Mouse (Mus musculus): Measurements from ENCODE around the gene Cdh13. TPM values are rescaled to one million over a fixed set of nuclear protein-coding genes. Genes with fewer than 3 reads are reported as not detected.
"Not testable (repeated sequence)": the region's sequence is repeated elsewhere in the genome, so short reads cannot be mapped to it uniquely, and the experiment has no call there.

Cdh13 gene
- polyA plus RNA-seq, 1 experiment from 2014 or later: 63.9 TPM

DNA sequence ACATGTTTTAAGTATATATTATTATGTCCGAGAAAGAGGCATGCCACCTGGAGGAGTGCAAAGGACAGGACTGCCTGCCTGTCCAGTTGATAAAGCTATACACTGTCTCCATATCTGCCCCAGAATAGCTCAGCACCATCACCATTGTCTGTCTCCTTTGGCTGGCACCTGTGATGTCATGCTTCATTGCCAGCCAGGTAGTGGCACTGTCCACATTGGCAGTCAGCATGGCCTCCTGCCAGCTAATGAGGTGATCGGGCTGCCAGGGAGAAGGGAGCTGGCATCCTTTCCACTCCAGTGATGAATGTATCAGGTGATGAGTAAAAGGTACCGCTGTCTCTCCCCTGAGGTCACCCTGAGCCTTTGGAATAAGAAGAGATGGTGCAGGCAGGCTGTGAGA is 465.7 kb downstream of the Cdh13 start:
- Histone ChIP-seq H3K4me3 (no peak overlapping the region), H3K27me3 (no peaks in the 10 kb centered on the region), H3K27ac (no peak overlapping the region), H3K9ac (no peak overlapping the region), H3K4me1 (replicated peaks) (no peaks in the 10 kb centered on the region), H3K9me3 (replicated peaks) (no peaks in the 10 kb centered on the region), H3K4me2 (no peak overlapping the region), H3K36me3 (no peaks in the 10 kb centered on the region)
- 85% methylated on average over 3 of the region's 3 CpGs for WGBS
- ATAC-seq (replicated peaks; ENCODE audit: insufficient number of reproducible peaks, insufficient read depth, low FRiP score, low read depth): no peak

DNA sequence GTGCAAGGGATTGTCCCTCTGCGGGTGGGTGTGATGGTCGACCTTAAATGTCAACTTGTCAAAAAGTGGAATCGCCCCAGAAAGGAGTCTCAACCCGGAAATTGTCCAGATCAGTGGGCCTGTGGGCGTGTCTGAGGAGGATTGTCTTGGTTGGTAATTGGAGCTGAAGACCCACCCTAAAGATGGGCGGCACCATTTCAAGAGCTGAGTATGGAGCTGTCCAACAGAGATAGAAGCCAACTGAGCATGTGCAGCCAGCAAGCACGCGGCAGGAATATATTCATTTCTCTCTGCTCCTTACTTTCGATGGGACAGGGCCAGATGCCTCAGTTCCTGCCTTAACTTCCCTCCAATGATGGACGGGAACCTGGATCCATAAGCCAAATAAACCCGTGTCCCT is 466.3 kb downstream of the Cdh13 start:
- 82% methylated on average over 11 of the region's 11 CpGs for WGBS
- H3K4me3 ChIP-seq: no peak overlapping the region
- no peak overlapping the region for H3K27ac ChIP-seq

DNA sequence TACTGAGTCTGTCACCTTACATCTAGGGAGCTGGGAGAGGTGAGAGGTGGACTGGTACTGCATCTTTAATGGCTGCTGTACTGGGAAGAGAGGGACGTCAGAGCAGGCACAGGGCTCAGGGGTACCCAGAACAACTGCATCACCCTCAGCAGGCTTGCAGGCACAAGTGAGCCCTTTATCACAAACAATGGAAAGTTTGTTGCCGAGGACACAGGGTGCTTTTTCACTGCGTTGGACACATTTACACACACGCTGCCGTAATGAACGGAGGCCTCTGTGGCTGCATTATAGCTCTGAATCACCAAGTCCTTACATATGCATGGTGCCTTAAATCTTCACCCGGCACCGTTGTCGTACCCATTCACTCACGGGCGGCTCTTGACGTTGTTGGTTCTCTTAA is 470.2 kb downstream of the Cdh13 start:
- WGBS: 88% methylated on average over 12 of the region's 12 CpGs
- Histone ChIP-seq H3K4me2 (no peak overlapping the region), H3K9me3 (replicated peaks) (no peaks in the 10 kb centered on the region), H3K27me3 (no peaks in the 10 kb centered on the region), H3K9ac (no peak overlapping the region), H3K36me3 (no peaks in the 10 kb centered on the region), H3K4me3 (no peak overlapping the region), H3K27ac (no peak overlapping the region), H3K4me1 (replicated peaks) (no peaks in the 10 kb centered on the region)
- ATAC-seq (replicated peaks; ENCODE audit: insufficient number of reproducible peaks, insufficient read depth, low FRiP score, low read depth): no peak

More for the DNA sequence above, 466.3 kb downstream of the Cdh13 start:
- no peaks in the 10 kb centered on the region for H3K36me3 ChIP-seq
- H3K9ac ChIP-seq: no peak overlapping the region
- H3K27me3 ChIP-seq: no peaks in the 10 kb centered on the region
- ATAC-seq (replicated peaks; ENCODE audit: insufficient number of reproducible peaks, insufficient read depth, low FRiP score, low read depth): no peak
- no peaks in the 10 kb centered on the region for H3K9me3 ChIP-seq (replicated peaks)
- no peak overlapping the region for H3K4me2 ChIP-seq
- H3K4me1 ChIP-seq (replicated peaks): no peaks in the 10 kb centered on the region

DNA sequence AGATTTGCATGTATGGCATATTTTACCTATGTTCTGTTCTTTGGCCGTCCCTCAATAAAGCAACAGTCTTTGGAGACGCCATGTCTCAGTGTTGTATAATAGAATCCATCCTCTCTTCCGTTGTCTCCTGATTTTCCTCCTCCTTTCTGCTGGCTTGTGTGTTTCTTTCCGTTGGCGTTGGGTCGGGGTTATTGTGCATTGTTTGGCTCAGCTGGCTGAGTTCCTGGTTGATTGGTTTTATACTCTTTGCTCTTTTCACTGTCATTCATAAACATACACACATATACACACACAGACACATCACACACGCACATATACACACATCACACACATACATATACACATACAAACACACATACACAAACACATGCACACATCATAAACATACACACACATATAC is 470.6 kb downstream of the Cdh13 start:
- Histone ChIP-seq H3K4me3 (no peak overlapping the region), H3K36me3 (no peaks in the 10 kb centered on the region), H3K27ac (no peak overlapping the region), H3K9ac (no peak overlapping the region), H3K4me1 (replicated peaks) (no peaks in the 10 kb centered on the region), H3K9me3 (replicated peaks) (no peaks in the 10 kb centered on the region), H3K4me2 (no peak overlapping the region), H3K27me3 (no peaks in the 10 kb centered on the region)
- 84% methylated on average over 7 of the region's 7 CpGs for WGBS
- ATAC-seq (replicated peaks; ENCODE audit: insufficient number of reproducible peaks, insufficient read depth, low FRiP score, low read depth): no peak

DNA sequence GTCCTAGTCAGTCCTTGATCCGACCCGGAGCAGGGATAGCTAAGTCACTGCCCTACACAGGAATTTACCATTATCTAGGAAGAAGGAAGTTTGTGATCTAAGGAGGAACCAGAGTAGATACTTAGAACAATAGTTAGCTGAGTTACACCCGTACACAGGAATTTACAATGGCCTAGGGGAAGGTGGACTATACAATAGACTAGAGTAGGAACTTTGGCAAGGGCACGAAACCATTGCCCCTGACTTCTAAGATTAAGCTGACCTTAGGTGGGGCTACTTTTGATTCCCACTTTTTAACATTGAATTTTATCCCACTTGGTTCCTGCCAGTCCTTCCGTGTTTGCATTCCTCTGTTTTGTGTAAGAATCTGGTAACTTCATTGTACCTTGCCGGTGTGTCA is 494.0 kb downstream of the Cdh13 start:
- not testable (repeated sequence) for H3K9ac ChIP-seq; ATAC-seq (replicated peaks; ENCODE audit: insufficient number of reproducible peaks, insufficient read depth, low FRiP score, low read depth); H3K4me3 ChIP-seq; H3K36me3 ChIP-seq; H3K9me3 ChIP-seq (replicated peaks); H3K4me2 ChIP-seq; H3K27ac ChIP-seq; H3K4me1 ChIP-seq (replicated peaks); H3K27me3 ChIP-seq
- 82% methylated on average over 6 of the region's 6 CpGs for WGBS

DNA sequence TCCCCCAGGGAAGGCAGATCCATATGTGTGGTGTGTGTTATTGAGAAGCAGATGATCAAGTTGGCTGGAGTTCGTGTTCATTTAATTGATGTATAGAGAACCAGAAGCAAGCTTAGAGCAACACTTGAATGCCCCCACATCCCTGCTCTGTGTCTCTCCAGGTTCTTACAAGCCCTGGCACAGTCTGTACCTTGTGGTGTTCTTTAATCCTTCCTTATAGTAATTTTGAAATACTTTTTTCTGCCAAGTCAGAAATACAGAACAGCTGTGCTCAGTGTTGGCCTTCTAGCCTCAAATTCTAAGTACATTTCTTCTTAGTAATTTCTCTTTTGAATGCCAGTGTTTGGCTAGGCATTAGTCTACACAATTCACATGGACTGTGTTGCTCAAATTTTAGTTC is 494.8 kb downstream of the Cdh13 start:
- no peak for ATAC-seq (replicated peaks; ENCODE audit: insufficient number of reproducible peaks, insufficient read depth, low FRiP score, low read depth)
- WGBS: 64% methylated on average over 1 of the region's 1 CpGs

DNA sequence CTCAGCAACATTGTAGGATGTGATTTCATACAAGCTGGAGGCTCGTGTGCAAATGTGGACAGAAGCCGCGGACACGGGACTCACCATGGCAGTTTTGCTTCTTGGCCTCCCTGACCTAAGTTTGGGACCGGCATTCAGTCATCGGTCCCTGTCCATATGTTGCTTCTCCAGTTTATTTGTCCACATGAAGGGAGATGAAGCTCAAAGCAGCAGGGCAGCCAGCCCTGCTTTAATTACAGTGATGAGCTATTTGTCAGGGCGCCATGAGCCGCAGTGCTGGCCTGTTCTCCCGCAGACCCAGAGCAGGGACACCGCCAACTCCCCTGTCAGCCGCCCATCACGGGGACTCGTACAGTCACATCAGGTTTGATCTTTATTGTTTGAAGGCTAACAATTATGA is 502.1 kb downstream of the Cdh13 start:
- no peaks in the 10 kb centered on the region for H3K4me1 ChIP-seq (replicated peaks)
- no peak overlapping the region for H3K4me3 ChIP-seq
- no peak overlapping the region for H3K4me2 ChIP-seq
- no peak overlapping the region for H3K9ac ChIP-seq
- no peaks in the 10 kb centered on the region for H3K9me3 ChIP-seq (replicated peaks)
- H3K36me3 ChIP-seq: no peaks in the 10 kb centered on the region
- ATAC-seq (replicated peaks; ENCODE audit: insufficient number of reproducible peaks, insufficient read depth, low FRiP score, low read depth): no peak
- no peak overlapping the region for H3K27ac ChIP-seq
- H3K27me3 ChIP-seq: no peaks in the 10 kb centered on the region
- 89% methylated on average over 13 of the region's 13 CpGs for WGBS

More for the DNA sequence above, 494.8 kb downstream of the Cdh13 start:
- Histone ChIP-seq H3K4me2 (no peak overlapping the region), H3K9me3 (replicated peaks) (no peaks in the 10 kb centered on the region), H3K4me1 (replicated peaks) (no peaks in the 10 kb centered on the region), H3K4me3 (no peak overlapping the region), H3K36me3 (no peaks in the 10 kb centered on the region), H3K27me3 (no peaks in the 10 kb centered on the region), H3K9ac (no peak overlapping the region), H3K27ac (no peak overlapping the region)

DNA sequence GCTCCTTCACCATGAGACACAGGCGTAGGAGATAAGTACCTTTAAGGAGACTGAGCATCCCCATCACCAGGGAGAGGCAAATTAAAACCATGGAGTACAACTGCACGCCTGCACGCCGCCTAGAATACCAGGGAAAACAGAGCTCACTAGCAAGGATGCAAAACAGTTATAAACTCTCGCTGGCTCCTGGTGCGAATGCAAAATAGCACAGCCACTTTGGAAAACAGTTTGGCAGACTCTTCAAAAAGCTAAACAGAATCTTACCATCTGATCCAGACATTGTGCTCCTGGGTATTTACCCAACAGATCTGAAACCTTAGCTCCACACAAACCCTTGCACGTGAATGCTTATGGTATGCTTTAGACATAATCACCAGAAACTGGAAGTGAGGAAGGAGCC is 506.1 kb downstream of the Cdh13 start:
- no peaks in the 10 kb centered on the region for H3K4me1 ChIP-seq (replicated peaks)
- H3K36me3 ChIP-seq: no peaks in the 10 kb centered on the region
- no peak overlapping the region for H3K4me2 ChIP-seq
- H3K27me3 ChIP-seq: no peaks in the 10 kb centered on the region
- no peak overlapping the region for H3K4me3 ChIP-seq
- no peaks in the 10 kb centered on the region for H3K9me3 ChIP-seq (replicated peaks)
- no peak overlapping the region for H3K27ac ChIP-seq
- 84% methylated on average over 7 of the region's 7 CpGs for WGBS
- no peak overlapping the region for H3K9ac ChIP-seq
- ATAC-seq (replicated peaks; ENCODE audit: insufficient number of reproducible peaks, insufficient read depth, low FRiP score, low read depth): no peak

DNA sequence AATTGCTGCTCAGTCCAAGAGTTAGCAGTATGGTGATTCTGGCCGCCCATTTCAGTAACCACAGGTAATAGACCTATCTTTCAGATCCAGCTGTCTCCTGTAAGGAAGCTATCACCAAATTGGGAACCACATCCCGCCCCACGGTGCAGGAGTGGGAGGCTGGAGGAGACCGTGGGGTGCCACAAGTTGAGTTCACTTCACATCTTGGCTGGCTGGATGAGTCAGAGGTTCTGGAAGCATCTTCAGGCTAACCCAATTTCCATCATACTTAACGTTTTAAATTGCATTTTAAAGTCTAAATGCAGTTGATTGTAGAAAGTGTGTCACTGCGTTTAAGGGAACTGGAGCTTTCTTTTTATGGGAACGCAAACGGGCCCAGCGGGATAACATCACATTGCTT is 511.4 kb downstream of the Cdh13 start:
- Histone ChIP-seq H3K4me2 (no peak overlapping the region), H3K27ac (no peak overlapping the region), H3K36me3 (no peaks in the 10 kb centered on the region), H3K9me3 (replicated peaks) (no peaks in the 10 kb centered on the region), H3K4me1 (replicated peaks) (no peaks in the 10 kb centered on the region), H3K9ac (no peak overlapping the region), H3K4me3 (no peak overlapping the region), H3K27me3 (no peaks in the 10 kb centered on the region)
- ATAC-seq (replicated peaks; ENCODE audit: insufficient number of reproducible peaks, insufficient read depth, low FRiP score, low read depth): no peak
- WGBS: 77% methylated on average over 9 of the region's 9 CpGs

DNA sequence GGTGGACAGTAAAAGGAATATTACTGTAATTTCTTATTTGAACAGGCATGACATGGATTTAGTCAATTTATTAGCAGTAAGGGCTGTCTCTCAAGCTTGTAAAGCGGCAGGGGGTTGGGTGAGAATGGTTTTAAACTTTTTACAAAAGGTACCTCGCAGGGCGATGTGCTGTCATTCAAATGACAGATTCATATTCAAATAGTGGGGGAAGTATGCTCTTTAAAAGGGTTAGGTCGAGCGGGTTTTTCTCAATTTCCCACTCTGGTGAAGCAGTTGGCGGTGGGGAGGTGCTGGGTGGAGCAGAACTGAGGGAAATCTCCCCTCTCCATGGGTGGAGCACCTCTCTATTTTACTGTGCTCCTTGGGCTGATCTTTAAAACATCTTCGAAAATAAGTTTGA is 513.0 kb downstream of the Cdh13 start:
- H3K27ac ChIP-seq: no peak overlapping the region
- H3K4me1 ChIP-seq (replicated peaks): no peaks in the 10 kb centered on the region
- ATAC-seq (replicated peaks; ENCODE audit: insufficient number of reproducible peaks, insufficient read depth, low FRiP score, low read depth): no peak
- 63% methylated on average over 7 of the region's 7 CpGs for WGBS
- H3K4me2 ChIP-seq: no peak overlapping the region
- 0 out of 2 replicates have a peak, but pooled peaks cover 5% of the 10 kb centered on the region for H3K9me3 ChIP-seq (replicated peaks)
- H3K4me3 ChIP-seq: no peak overlapping the region
- H3K27me3 ChIP-seq: no peaks in the 10 kb centered on the region
- no peaks in the 10 kb centered on the region for H3K36me3 ChIP-seq
- no peak overlapping the region for H3K9ac ChIP-seq

DNA sequence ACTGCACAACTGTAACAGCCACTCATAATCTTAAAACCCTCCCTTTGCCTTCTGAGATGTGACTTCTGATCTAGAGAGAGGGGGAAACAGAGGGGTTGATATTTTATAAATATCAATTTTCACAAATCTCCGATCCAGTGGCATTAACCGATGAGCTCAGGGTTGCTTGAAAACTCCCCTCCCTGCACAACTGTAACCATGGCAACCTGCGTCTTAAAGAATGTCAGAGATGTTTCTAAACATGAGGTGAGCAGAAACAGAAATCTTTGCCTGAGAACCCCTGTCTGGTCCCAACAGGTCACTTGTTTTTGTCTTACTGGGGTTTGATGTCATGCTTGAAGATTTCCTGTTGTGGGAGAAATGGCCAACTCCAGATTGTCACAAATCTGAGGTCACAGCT is 513.6 kb downstream of the Cdh13 start:
- H3K4me3 ChIP-seq: no peak overlapping the region
- no peak overlapping the region for H3K9ac ChIP-seq
- H3K27ac ChIP-seq: no peak overlapping the region
- no peaks in the 10 kb centered on the region for H3K27me3 ChIP-seq
- H3K36me3 ChIP-seq: no peaks in the 10 kb centered on the region
- 0 out of 2 replicates have a peak, but pooled peaks cover 5% of the 10 kb centered on the region for H3K9me3 ChIP-seq (replicated peaks)
- H3K4me1 ChIP-seq (replicated peaks): no peaks in the 10 kb centered on the region
- WGBS: 86% methylated on average over 3 of the region's 3 CpGs
- no peak overlapping the region for H3K4me2 ChIP-seq
- ATAC-seq (replicated peaks; ENCODE audit: insufficient number of reproducible peaks, insufficient read depth, low FRiP score, low read depth): no peak

DNA sequence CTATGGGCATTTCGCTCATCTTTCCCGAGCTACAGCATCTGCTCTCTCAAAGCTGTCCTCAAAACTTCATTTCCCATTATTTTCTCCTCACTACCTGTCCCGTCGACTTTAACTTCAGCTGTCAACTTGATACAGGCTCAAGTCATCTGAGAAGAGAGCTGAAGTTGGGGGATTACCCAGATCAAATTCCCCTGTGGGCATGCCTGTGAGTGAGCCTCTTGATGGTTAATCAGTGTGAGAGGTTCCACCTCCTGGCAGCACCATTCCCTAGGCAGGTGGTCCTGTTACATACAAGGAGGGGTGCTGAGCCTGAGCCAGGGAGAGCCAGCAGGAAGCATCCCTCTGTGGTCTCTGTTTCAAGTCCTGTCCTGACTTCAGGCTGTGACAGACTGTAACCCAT is 519.6 kb downstream of the Cdh13 start:
- H3K9ac ChIP-seq: no peak overlapping the region
- no peaks in the 10 kb centered on the region for H3K4me1 ChIP-seq (replicated peaks)
- no peaks in the 10 kb centered on the region for H3K36me3 ChIP-seq
- 0 out of 2 replicates have a peak, but pooled peaks cover 5% of the 10 kb centered on the region for H3K9me3 ChIP-seq (replicated peaks)
- WGBS: 80% methylated on average over 4 of the region's 4 CpGs
- no peak for ATAC-seq (replicated peaks; ENCODE audit: insufficient number of reproducible peaks, insufficient read depth, low FRiP score, low read depth)
- H3K4me2 ChIP-seq: no peak overlapping the region
- H3K27me3 ChIP-seq: no peaks in the 10 kb centered on the region
- H3K27ac ChIP-seq: no peak overlapping the region
- no peak overlapping the region for H3K4me3 ChIP-seq

All from heart, embryonic 15.5 days (tissue).